Mouse (Mus musculus) forebrain, embryonic 14.5 days (tissue): Measurements from ENCODE around the gene Kdm5b. TPM values are rescaled to one million over a fixed set of nuclear protein-coding genes. Genes with fewer than 3 reads are reported as not detected.

Experiments used
- ATAC-seq: fragments of 200-750 bp; cut with Nextera tagmentation; 2 replicates; pipeline ENCODE4 v1.8.0; 2017; ENCODE audit warnings: mild to moderate bottlenecking, moderate library complexity
- DNase-seq: peaks from one replicate; pipeline ENCODE4 v3.0.0-alpha.2; 2015; ENCODE audit warnings: low spot score
- H3K27ac ChIP-seq: fragments of 300-500 bp; sonication (generic); 2 replicates; pipeline ENCODE4 v1.5.1; 2014; ENCODE audit warnings: low read depth, mild to moderate bottlenecking, control low read depth, low read length, moderate library complexity
- H3K27me3 ChIP-seq: fragments of 300-500 bp; sonication (generic); replicated peaks from 2 replicates; pipeline ENCODE4 v1.6.1; 2014; ENCODE audit warnings: low read length, control low read depth, mixed read lengths; ENCODE audit not compliant: control insufficient read depth, insufficient read depth
- H3K36me3 ChIP-seq: fragments of 300-500 bp; sonication (generic); 2 replicates; pipeline ENCODE4 v1.6.1; 2014; ENCODE audit warnings: low read length, control low read depth; ENCODE audit not compliant: control insufficient read depth, insufficient read depth
- H3K4me1 ChIP-seq: fragments of 300-500 bp; sonication (generic); 2 replicates; pipeline ENCODE4 v1.6.1; 2014; ENCODE audit warnings: antibody characterized with exemption, low read length, control low read depth; ENCODE audit not compliant: control insufficient read depth, insufficient read depth
- H3K4me2 ChIP-seq: fragments of 300-500 bp; sonication (generic); 2 replicates; pipeline ENCODE4 v1.6.1; 2014; ENCODE audit warnings: mild to moderate bottlenecking, control low read depth, low read length
- H3K4me3 ChIP-seq: fragments of 300-500 bp; sonication (generic); 2 replicates; pipeline ENCODE4 v1.5.1; 2014; ENCODE audit warnings: low read depth, low read length, control low read depth
- H3K9ac ChIP-seq: fragments of 300-500 bp; sonication (generic); 2 replicates; pipeline ENCODE4 v1.6.1; 2014; ENCODE audit warnings: mild to moderate bottlenecking, low read length, control low read depth, moderate library complexity
- H3K9me3 ChIP-seq: fragments of 300-500 bp; sonication (generic); replicated peaks from 2 replicates; pipeline ENCODE4 v1.6.1; 2016; ENCODE audit warnings: low read length, control low read depth, mixed read lengths; ENCODE audit not compliant: control insufficient read depth
- WGBS: fragments of 180-500 bp; shearing (Covaris S2); extraction: QIAGEN DNeasy Blood & Tissue Kit; methylation state at CpG from one replicate; pipeline ENCODE4 v1.1.7; 2014; 5-methylcytosine and 5-hydroxymethylcytosine counted together
- polyA plus RNA-seq: library from polyadenylated mRNA; unstranded; fragments of >200 nt; fragmentation: Nextera tagmentation; extraction: Ambion mirVana; gene quantifications from 2 replicates; pipeline ENCODE4 v1.2.1, GENCODE M21; 2014

Kdm5b gene
- polyA plus RNA-seq, 1 experiment from 2014 or later = 75.3 TPM

DNA sequence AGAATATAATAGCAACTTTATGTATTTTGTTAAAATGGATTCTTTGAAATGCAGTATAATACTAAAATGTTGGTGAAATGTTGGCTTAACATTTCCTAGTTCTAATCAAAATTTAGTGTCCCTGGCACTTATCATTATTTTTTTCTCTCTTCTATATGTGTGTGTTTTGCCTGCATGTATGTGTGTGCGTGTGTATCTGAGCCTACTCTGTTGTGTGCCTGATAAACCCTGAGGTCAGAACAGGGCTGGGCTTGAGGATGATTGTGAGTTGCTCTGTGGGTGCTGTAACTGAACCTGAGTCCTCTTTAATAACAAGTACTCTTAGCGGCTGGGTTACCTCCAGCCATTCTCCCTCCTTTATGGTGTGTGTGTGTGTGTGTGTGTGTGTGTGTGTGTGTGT is 55.0 kb downstream of the Kdm5b start:
- no peak overlapping the region for H3K4me3 ChIP-seq
- H3K9ac ChIP-seq = no peak overlapping the region
- H3K27ac ChIP-seq = no peak overlapping the region
- ATAC-seq (no peak), DNase-seq (no peak)
- no peaks in the 10 kb centered on the region for H3K4me1 ChIP-seq
- no peak overlapping the region for H3K4me2 ChIP-seq
- H3K27me3 ChIP-seq = no peaks in the 10 kb centered on the region
- H3K9me3 ChIP-seq = no peaks in the 10 kb centered on the region
- H3K36me3 ChIP-seq = peaks cover 76% of the 10 kb centered on the region
- WGBS = 100% methylated on average over 2 of the region's 2 CpGs

DNA sequence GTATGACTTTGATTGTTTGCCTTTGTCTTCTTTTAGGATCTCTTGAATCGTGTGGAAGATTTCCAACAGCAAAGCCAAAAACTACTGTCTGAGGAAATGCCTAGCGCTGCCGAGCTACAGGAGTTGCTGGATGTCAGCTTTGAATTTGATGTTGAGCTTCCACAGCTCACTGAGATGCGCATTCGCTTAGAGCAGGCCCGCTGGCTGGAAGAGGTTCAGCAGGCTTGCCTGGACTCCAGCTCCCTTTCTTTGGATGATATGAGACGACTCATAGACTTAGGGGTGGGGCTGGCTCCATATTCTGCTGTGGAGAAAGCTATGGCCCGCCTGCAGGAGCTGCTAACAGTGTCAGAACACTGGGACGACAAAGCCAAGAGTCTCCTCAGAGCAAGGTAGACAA is 57.7 kb downstream of the Kdm5b start:
- H3K4me1 ChIP-seq = no peaks in the 10 kb centered on the region
- no peak for ATAC-seq
- H3K27me3 ChIP-seq = no peaks in the 10 kb centered on the region
- peaks cover 90% of the 10 kb centered on the region for H3K36me3 ChIP-seq
- no peak for DNase-seq
- H3K9me3 ChIP-seq = no peaks in the 10 kb centered on the region
- 90% methylated on average over 9 of the region's 9 CpGs for WGBS
- H3K4me2 ChIP-seq = no peak overlapping the region
- no peak overlapping the region for H3K4me3 ChIP-seq
- no peak overlapping the region for H3K9ac ChIP-seq
- no peak overlapping the region for H3K27ac ChIP-seq

DNA sequence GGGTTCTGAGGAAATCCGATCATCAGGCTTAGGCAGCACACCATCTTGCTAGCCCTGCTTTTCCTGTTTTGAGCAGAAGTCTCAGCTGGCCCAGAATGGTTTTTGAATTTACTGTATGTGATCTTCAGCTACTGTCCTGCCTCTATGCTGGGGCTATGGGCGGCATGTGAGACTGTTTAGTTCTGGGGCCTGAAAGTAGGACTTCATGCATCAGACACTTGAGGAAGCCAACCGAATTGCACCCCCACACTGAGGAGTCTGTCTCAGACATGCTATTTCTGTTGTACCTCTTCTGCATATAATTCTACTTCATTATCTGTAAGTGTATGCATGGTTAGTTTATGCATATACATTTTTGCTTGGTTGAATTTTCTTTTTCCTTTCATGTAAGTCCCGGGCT is 65.4 kb downstream of the Kdm5b start:
- no peaks in the 10 kb centered on the region for H3K9me3 ChIP-seq
- H3K4me3 ChIP-seq = no peak overlapping the region
- H3K27me3 ChIP-seq = no peaks in the 10 kb centered on the region
- H3K9ac ChIP-seq = no peak overlapping the region
- no peak overlapping the region for H3K27ac ChIP-seq
- 90% methylated on average over 4 of the region's 4 CpGs for WGBS
- no peaks in the 10 kb centered on the region for H3K4me1 ChIP-seq
- no peak overlapping the region for H3K4me2 ChIP-seq
- DNase-seq (no peak), ATAC-seq (no peak)
- H3K36me3 ChIP-seq = peaks cover 99% of the 10 kb centered on the region

DNA sequence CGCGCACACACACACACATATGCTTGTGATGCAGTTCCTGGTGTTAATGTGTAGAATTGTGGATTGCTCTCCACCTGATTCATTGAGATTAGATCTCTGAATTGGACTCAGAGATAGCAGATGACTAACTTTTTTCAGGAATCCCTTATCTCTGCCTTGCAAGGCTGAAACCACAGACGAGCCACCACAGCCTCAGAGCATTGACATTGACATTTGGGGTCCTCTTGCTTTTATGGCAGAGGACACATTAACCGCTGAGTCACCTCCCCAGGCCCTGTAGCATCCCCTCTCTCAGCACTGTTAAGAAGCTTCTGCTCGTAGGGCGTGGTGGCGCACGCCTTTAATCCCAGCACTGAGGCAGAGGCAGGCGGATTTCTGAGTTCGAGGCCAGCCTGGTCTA is 69.5 kb downstream of the Kdm5b start:
- H3K4me1 ChIP-seq = no peaks in the 10 kb centered on the region
- H3K27me3 ChIP-seq = no peaks in the 10 kb centered on the region
- DNase-seq = no peak
- no peak overlapping the region for H3K9ac ChIP-seq
- H3K4me3 ChIP-seq = no peak overlapping the region
- H3K36me3 ChIP-seq = peaks cover 100% of the 10 kb centered on the region
- no peak overlapping the region for H3K4me2 ChIP-seq
- no peak overlapping the region for H3K27ac ChIP-seq
- 95% methylated on average over 10 of the region's 10 CpGs for WGBS
- H3K9me3 ChIP-seq = no peaks in the 10 kb centered on the region
- no peak for ATAC-seq

DNA sequence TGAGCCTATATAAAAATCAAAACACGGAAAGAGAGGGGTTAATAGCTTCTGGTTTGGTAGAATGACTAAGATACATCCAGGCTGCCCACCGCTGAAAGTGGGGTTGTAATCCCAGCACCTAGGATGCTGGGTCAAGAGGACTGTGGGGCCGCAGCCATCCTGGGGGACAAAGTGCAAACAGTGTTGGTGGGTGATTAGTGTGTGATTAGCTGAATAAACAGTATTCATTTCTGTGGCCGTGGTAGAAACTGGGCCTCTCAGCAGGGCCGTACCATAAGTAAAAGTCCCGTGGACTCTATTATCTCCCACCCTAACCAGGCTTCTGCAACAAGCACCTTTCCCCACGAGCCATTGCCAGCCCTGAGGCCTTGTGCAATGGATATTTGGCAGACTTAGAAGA is 74.3 kb downstream of the Kdm5b start:
- no peak for DNase-seq
- WGBS = 78% methylated on average over 7 of the region's 7 CpGs

DNA sequence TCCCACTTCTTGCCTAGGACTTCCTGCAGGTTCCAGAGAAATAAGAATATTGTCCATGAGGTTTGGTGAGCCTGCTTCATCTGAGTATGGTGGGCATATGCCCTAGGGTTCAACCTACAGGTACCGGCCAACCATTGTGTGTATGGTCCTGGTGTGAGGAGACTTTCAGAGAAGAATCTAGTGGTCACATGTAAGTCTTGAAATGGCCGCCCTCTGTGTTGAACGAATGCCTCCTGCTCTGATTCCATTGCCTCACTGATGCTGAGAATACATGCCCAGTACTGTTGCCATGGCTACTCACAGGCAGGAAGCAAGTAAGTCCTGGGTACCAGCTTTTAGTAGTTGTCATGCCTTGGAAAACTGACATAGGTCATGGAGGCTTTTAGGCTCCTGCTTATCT is 76.3 kb downstream of the Kdm5b start:
- H3K4me2 ChIP-seq = no peak overlapping the region
- H3K4me1 ChIP-seq = no peaks in the 10 kb centered on the region
- ATAC-seq = peak; percentile 33; the same call in 1 of the 2 replicates
- H3K9me3 ChIP-seq = no peaks in the 10 kb centered on the region
- H3K27ac ChIP-seq = no peak overlapping the region
- H3K9ac ChIP-seq = no peak overlapping the region
- no peak for DNase-seq
- 74% methylated on average over 3 of the region's 3 CpGs for WGBS
- peaks cover 43% of the 10 kb centered on the region for H3K36me3 ChIP-seq
- no peak overlapping the region for H3K4me3 ChIP-seq
- H3K27me3 ChIP-seq = no peaks in the 10 kb centered on the region

More for the DNA sequence above, 74.3 kb downstream of the Kdm5b start:
- H3K9ac ChIP-seq = no peak overlapping the region
- no peaks in the 10 kb centered on the region for H3K4me1 ChIP-seq
- peaks cover 62% of the 10 kb centered on the region for H3K36me3 ChIP-seq
- no peak for ATAC-seq
- no peak overlapping the region for H3K27ac ChIP-seq
- H3K27me3 ChIP-seq = no peaks in the 10 kb centered on the region
- no peaks in the 10 kb centered on the region for H3K9me3 ChIP-seq
- H3K4me3 ChIP-seq = no peak overlapping the region
- no peak overlapping the region for H3K4me2 ChIP-seq

DNA sequence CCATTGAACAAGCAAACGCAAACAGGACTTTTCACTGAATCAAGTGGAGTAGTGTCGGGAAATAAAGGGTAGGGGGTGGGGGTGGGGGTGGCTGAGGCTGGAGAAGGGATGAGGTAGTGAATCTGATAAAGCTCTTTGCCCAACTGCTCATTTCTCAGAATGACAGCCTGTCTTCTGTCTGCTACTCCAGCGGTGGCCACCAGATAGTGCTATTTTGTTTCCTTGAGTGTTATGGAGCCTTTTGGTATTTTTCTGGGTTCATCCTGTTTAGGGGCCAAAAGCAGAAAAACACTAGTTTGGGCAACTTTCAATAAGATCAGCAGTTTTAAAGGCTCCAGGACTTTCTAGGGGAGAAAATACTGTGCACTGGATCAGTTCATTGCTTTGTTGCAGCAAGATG is 76.7 kb downstream of the Kdm5b start:
- peak; percentile 64 for DNase-seq
- no peak overlapping the region for H3K4me3 ChIP-seq

DNA sequence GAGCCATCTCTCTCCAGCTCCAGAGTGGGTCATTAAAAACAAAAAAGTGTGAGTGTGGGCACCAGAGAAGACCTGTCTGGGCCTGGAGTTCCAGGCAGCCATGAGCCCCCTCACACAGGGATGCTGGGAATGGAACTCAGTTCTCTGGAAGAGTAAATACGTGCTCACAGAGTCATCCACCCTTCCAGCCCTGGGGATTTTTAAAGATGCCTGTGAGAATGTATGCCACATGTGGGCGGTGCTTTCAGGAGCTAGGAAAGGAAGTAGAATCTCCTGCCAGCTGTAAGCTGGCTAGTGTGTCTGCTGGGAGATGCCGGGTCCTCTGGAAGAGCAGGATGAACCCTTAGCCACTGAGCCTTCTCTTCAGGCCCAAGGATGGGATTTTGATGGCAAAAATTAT is 78.1 kb downstream of the Kdm5b start:
- ATAC-seq (no peak), DNase-seq (no peak)
- 58% methylated on average over 3 of the region's 3 CpGs for WGBS
- Histone ChIP-seq H3K4me2 (no peak overlapping the region), H3K36me3 (peaks cover 25% of the 10 kb centered on the region), H3K9ac (no peak overlapping the region), H3K27me3 (0 out of 2 replicates have a peak, but pooled peaks cover under 1% of the 10 kb centered on the region), H3K4me3 (no peak overlapping the region), H3K9me3 (no peaks in the 10 kb centered on the region), H3K4me1 (no peaks in the 10 kb centered on the region), H3K27ac (no peak overlapping the region)

More for the DNA sequence above, 76.7 kb downstream of the Kdm5b start:
- Histone ChIP-seq H3K4me1 (no peaks in the 10 kb centered on the region), H3K9ac (no peak overlapping the region), H3K9me3 (no peaks in the 10 kb centered on the region), H3K27me3 (no peaks in the 10 kb centered on the region), H3K4me2 (no peak overlapping the region), H3K27ac (no peak overlapping the region), H3K36me3 (peaks cover 38% of the 10 kb centered on the region)
- 11% methylated on average over 3 of the region's 3 CpGs for WGBS
- ATAC-seq = peak; percentile 32; the same call in 1 of the 2 replicates

DNA sequence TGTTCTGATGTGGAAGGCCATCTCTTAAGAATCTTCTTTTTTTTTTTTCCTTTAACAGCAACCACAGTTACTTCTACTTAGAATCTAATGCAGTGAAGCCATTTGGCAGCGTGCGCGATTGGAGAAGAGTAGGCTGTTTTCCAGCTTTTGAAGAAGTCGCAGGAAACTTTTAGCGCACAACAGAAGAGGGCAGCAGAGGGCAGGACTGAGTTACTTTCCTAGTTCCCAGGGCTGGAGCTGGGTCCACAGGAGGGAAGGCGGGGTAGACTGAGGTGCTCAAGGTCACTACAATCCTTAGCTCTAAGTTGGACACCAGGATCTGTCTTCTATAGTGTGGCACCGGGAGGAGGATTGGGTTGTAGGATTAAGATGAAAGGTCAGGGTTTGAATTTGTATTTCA is 78.6 kb downstream of the Kdm5b start:
- WGBS = 30% methylated on average over 7 of the region's 7 CpGs
- Histone ChIP-seq H3K27me3 (0 out of 2 replicates have a peak, but pooled peaks cover 3% of the 10 kb centered on the region), H3K4me1 (no peaks in the 10 kb centered on the region), H3K4me3 (no peak overlapping the region), H3K9ac (no peak overlapping the region), H3K4me2 (no peak overlapping the region), H3K36me3 (peaks cover 20% of the 10 kb centered on the region), H3K9me3 (no peaks in the 10 kb centered on the region), H3K27ac (no peak overlapping the region)
- no peak for ATAC-seq
- peak; percentile 66 for DNase-seq
